Comparison of ENCODE assay signal across 19 mouse cellular contexts in genomic region chr12:80290483-80290882, GRCm38 (mm10).
"Had no signal": no experiment of that assay in that cellular context is flagged by ENCODE, and none has a peak within 500 bp of the region (broad histone marks: within the 10 kb centered on the region; RNA-seq: fewer than 3 reads in every experiment).

No protein-coding gene starts in this region.

- DNase-seq: gastrocnemius, postnatal 14 days; gastrocnemius, postnatal 36 days; heart, adult 2 months; heart, postnatal 36 days; kidney, adult 11 months; kidney, adult 2 months; kidney, postnatal 10 days; kidney, postnatal 25 days; kidney, postnatal 4 days; liver had no signal

- H3K4me1 ChIP-seq: limb, embryonic 12.5 days had no signal

- H3K4me3 ChIP-seq: heart, adult 2 months; heart, embryonic 12.5 days; hindbrain, embryonic 13.5 days; hindbrain, embryonic 15.5 days; layer of hippocampus, adult 2 months; left cerebral cortex, adult 2 months; limb, embryonic 10.5 days; limb, embryonic 12.5 days had no signal

- H3K27ac ChIP-seq: heart, adult 2 months; hindbrain, embryonic 13.5 days; hindbrain, embryonic 15.5 days; hindbrain, postnatal 0 days; layer of hippocampus, adult 2 months; left cerebral cortex, adult 2 months; limb, embryonic 10.5 days; limb, embryonic 12.5 days; liver, embryonic 14.5 days had no signal

- H3K27me3 ChIP-seq: heart, embryonic 12.5 days; hindbrain, embryonic 13.5 days; hindbrain, embryonic 15.5 days; limb, embryonic 12.5 days had no signal

- H3K9me3 ChIP-seq: heart, embryonic 12.5 days; hindbrain, embryonic 13.5 days; hindbrain, embryonic 15.5 days; limb, embryonic 10.5 days; limb, embryonic 12.5 days had no signal

- H3K36me3 ChIP-seq: heart, embryonic 12.5 days; hindbrain, embryonic 13.5 days; hindbrain, embryonic 15.5 days; limb, embryonic 10.5 days; limb, embryonic 12.5 days had no signal

- H3K9ac ChIP-seq: heart, embryonic 12.5 days; hindbrain, embryonic 13.5 days; hindbrain, embryonic 15.5 days; limb, embryonic 12.5 days; liver, embryonic 14.5 days had no signal
